Mouse (Mus musculus) erythroblast, embryonic 14.5 days (primary cell): ENCODE measurements around the gene Plppr1. TPM values are rescaled to one million over a fixed set of nuclear protein-coding genes. Genes with fewer than 3 reads are reported as not detected.
"Not testable (repeated sequence)": the region's sequence is repeated elsewhere in the genome, so short reads cannot be mapped to it uniquely, and the experiment has no call there.

ENCODE experiments used
- H3K27me3 ChIP-seq: 2 replicates; pipeline ENCODE4 v1.6.1; 2012; ENCODE audit warnings: inconsistent platforms; ENCODE audit not compliant: control insufficient read depth
- H3K36me3 ChIP-seq: 2 replicates; pipeline ENCODE4 v1.6.1; 2012; ENCODE audit warnings: mild to moderate bottlenecking, inconsistent platforms; ENCODE audit not compliant: control insufficient read depth
- H3K4me1 ChIP-seq: 2 replicates; pipeline ENCODE4 v1.6.1; 2012; ENCODE audit warnings: inconsistent platforms; ENCODE audit not compliant: control insufficient read depth
- H3K4me3 ChIP-seq: replicated peaks from 2 replicates; pipeline ENCODE3; 2012; ENCODE audit warnings: moderate library complexity, mild to moderate bottlenecking, inconsistent platforms
- H3K9me3 ChIP-seq: 2 replicates; pipeline ENCODE4 v1.6.1; 2012; ENCODE audit warnings: low read length, inconsistent platforms, mixed read lengths; ENCODE audit not compliant: control insufficient read depth
- GATA1 ChIP-seq: IDR thresholded peaks from 2 replicates; pipeline ENCODE4 v1.6.1; 2012; ENCODE audit warnings: low read length, inconsistent platforms, mixed read lengths
- TAL1 ChIP-seq: IDR thresholded peaks from 3 replicates; pipeline ENCODE4 v1.6.1; 2012; ENCODE audit warnings: low read length, inconsistent platforms, mixed read lengths
- polyA plus RNA-seq: library from polyadenylated mRNA; stranded (reverse); fragments of >175 nt; gene quantifications from 2 replicates; pipeline ENCODE4 v1.2.3, GENCODE M21; 2012

Gene Plppr1
- polyA plus RNA-seq, 1 experiment: not detected

- H3K4me1 ChIP-seq: no peaks in the 10 kb centered on the region
- H3K36me3 ChIP-seq: no peaks in the 10 kb centered on the region
- no peak for TF ChIP-seq TAL1
- no peak for TF ChIP-seq GATA1
- no peaks in the 10 kb centered on the region for H3K27me3 ChIP-seq
- no peaks in the 10 kb centered on the region for H3K9me3 ChIP-seq
- no peak overlapping the region for H3K4me3 ChIP-seq
Observed at GRCm38 (mm10) chr4:49286197-49286492, 227.1 kb downstream of the Plppr1 start.

GRCm38 (mm10) chr4:49296434-49296833 lies 237.4 kb downstream of the Plppr1 start:
- Histone ChIP-seq H3K36me3 (no peaks in the 10 kb centered on the region), H3K4me3 (no peak overlapping the region), H3K27me3 (no peaks in the 10 kb centered on the region), H3K4me1 (no peaks in the 10 kb centered on the region), H3K9me3 (no peaks in the 10 kb centered on the region)
- TF ChIP-seq TAL1: no peak
- TF ChIP-seq GATA1: no peak

- no peak for TF ChIP-seq GATA1
- no peak for TF ChIP-seq TAL1
- no peaks in the 10 kb centered on the region for H3K9me3 ChIP-seq
- no peaks in the 10 kb centered on the region for H3K27me3 ChIP-seq
- H3K36me3 ChIP-seq: no peaks in the 10 kb centered on the region
- H3K4me1 ChIP-seq: no peaks in the 10 kb centered on the region
- H3K4me3 ChIP-seq: no peak overlapping the region
Observed at GRCm38 (mm10) chr4:49299576-49299975, 240.5 kb downstream of the Plppr1 start.

- Histone ChIP-seq H3K4me1 (no peaks in the 10 kb centered on the region), H3K36me3 (no peaks in the 10 kb centered on the region), H3K4me3 (no peak overlapping the region), H3K27me3 (no peaks in the 10 kb centered on the region), H3K9me3 (no peaks in the 10 kb centered on the region)
- no peak for TF ChIP-seq TAL1
- TF ChIP-seq GATA1: no peak
Observed at GRCm38 (mm10) chr4:49321903-49322635, 263.0 kb downstream of the Plppr1 start.

GRCm38 (mm10) chr4:49337949-49338348 lies 278.9 kb downstream of the Plppr1 start:
- H3K4me3 ChIP-seq, H3K27me3 ChIP-seq, H3K36me3 ChIP-seq, H3K4me1 ChIP-seq, H3K9me3 ChIP-seq: not testable (repeated sequence)

GRCm38 (mm10) chr4:49340091-49340490 lies 281.0 kb downstream of the Plppr1 start:
- H3K4me3 ChIP-seq, H3K36me3 ChIP-seq, H3K9me3 ChIP-seq, H3K27me3 ChIP-seq, H3K4me1 ChIP-seq: not testable (repeated sequence)

- H3K4me1 ChIP-seq, H3K9me3 ChIP-seq, H3K27me3 ChIP-seq, H3K36me3 ChIP-seq, H3K4me3 ChIP-seq: not testable (repeated sequence)
Observed at GRCm38 (mm10) chr4:49348001-49348400, 288.9 kb downstream of the Plppr1 start.

- Histone ChIP-seq H3K4me1 (no peaks in the 10 kb centered on the region), H3K4me3 (no peak overlapping the region), H3K36me3 (no peaks in the 10 kb centered on the region), H3K27me3 (no peaks in the 10 kb centered on the region), H3K9me3 (no peaks in the 10 kb centered on the region)
- TF ChIP-seq TAL1 (no peak), GATA1 (no peak)
Observed at GRCm38 (mm10) chr4:49348677-49349076, 289.6 kb downstream of the Plppr1 start.

GRCm38 (mm10) chr4:49350470-49350869 lies 291.4 kb downstream of the Plppr1 start:
- TF ChIP-seq GATA1 (no peak), TAL1 (no peak)
- no peak overlapping the region for H3K4me3 ChIP-seq
- H3K27me3 ChIP-seq: no peaks in the 10 kb centered on the region
- H3K9me3 ChIP-seq: no peaks in the 10 kb centered on the region
- H3K36me3 ChIP-seq: no peaks in the 10 kb centered on the region
- H3K4me1 ChIP-seq: no peaks in the 10 kb centered on the region

- Histone ChIP-seq H3K27me3 (no peaks in the 10 kb centered on the region), H3K4me1 (no peaks in the 10 kb centered on the region), H3K9me3 (peaks cover 7% of the 10 kb centered on the region), H3K4me3 (no peak overlapping the region), H3K36me3 (no peaks in the 10 kb centered on the region)
- TF ChIP-seq GATA1: no peak
- no peak for TF ChIP-seq TAL1
Observed at GRCm38 (mm10) chr4:49357097-49357496, 298.0 kb downstream of the Plppr1 start.

GRCm38 (mm10) chr4:49368046-49368445 lies 309.0 kb downstream of the Plppr1 start:
- H3K27me3 ChIP-seq, H3K4me1 ChIP-seq, H3K36me3 ChIP-seq, H3K4me3 ChIP-seq: not testable (repeated sequence)
- peaks cover 18% of the 10 kb centered on the region for H3K9me3 ChIP-seq

- H3K4me1 ChIP-seq, H3K9me3 ChIP-seq, H3K27me3 ChIP-seq, H3K4me3 ChIP-seq, H3K36me3 ChIP-seq: not testable (repeated sequence)
Observed at GRCm38 (mm10) chr4:49383576-49384318, 324.7 kb downstream of the Plppr1 start.
